Mouse (Mus musculus) kidney, adult 11 months (tissue): Measurements from ENCODE around the gene Fgg.

Experiments
- DNase-seq: peaks from one replicate; pipeline ENCODE4 v3.0.0; 2022

Fgg gene

GRCm38 (mm10) chr3:83027546-83028251 lies 20.2 kb downstream of the Fgg start:
- DNase-seq, result no peak

GRCm38 (mm10) chr3:83030331-83030730 lies 22.8 kb downstream of the Fgg start:
- DNase-seq, result no peak

GRCm38 (mm10) chr3:83032746-83033308 lies 25.3 kb downstream of the Fgg start:
- DNase-seq, result no peak

- DNase-seq, result no peak
Observed at GRCm38 (mm10) chr3:83033801-83034200, 26.3 kb downstream of the Fgg start.

- no peak for DNase-seq
Observed at GRCm38 (mm10) chr3:83038865-83039264, 31.3 kb downstream of the Fgg start.

GRCm38 (mm10) chr3:83039666-83040065 lies 32.1 kb downstream of the Fgg start:
- no peak for DNase-seq

GRCm38 (mm10) chr3:83042451-83042850 lies 34.9 kb downstream of the Fgg start:
- no peak for DNase-seq

GRCm38 (mm10) chr3:83046649-83047048 lies 39.1 kb downstream of the Fgg start:
- DNase-seq, result no peak

- DNase-seq, result no peak
Observed at GRCm38 (mm10) chr3:83049680-83050079, 42.2 kb downstream of the Fgg start, which contains the start of gene Fgb. TSS of gene Fgb (minus strand) at chr3:83049863.

GRCm38 (mm10) chr3:83050661-83051060 lies 43.1 kb downstream of the Fgg start:
- no peak for DNase-seq

- no peak for DNase-seq
Observed at GRCm38 (mm10) chr3:83052102-83052501, 44.6 kb downstream of the Fgg start.

GRCm38 (mm10) chr3:83053126-83053525 lies 45.6 kb downstream of the Fgg start:
- no peak for DNase-seq

- DNase-seq, result peak; percentile 26
Observed at GRCm38 (mm10) chr3:83053758-83054157, 46.2 kb downstream of the Fgg start.

- DNase-seq, result no peak
Observed at GRCm38 (mm10) chr3:83054759-83055158, 47.2 kb downstream of the Fgg start.

- DNase-seq, result peak; percentile 97
Observed at GRCm38 (mm10) chr3:83055281-83056038, 47.9 kb downstream of the Fgg start, which contains the start of gene Plrg1. TSS of gene Plrg1 (plus strand) at chr3:83055522.

- DNase-seq, result no peak
Observed at GRCm38 (mm10) chr3:83057046-83057445, 49.5 kb downstream of the Fgg start.
